In the genomic region with DNA sequence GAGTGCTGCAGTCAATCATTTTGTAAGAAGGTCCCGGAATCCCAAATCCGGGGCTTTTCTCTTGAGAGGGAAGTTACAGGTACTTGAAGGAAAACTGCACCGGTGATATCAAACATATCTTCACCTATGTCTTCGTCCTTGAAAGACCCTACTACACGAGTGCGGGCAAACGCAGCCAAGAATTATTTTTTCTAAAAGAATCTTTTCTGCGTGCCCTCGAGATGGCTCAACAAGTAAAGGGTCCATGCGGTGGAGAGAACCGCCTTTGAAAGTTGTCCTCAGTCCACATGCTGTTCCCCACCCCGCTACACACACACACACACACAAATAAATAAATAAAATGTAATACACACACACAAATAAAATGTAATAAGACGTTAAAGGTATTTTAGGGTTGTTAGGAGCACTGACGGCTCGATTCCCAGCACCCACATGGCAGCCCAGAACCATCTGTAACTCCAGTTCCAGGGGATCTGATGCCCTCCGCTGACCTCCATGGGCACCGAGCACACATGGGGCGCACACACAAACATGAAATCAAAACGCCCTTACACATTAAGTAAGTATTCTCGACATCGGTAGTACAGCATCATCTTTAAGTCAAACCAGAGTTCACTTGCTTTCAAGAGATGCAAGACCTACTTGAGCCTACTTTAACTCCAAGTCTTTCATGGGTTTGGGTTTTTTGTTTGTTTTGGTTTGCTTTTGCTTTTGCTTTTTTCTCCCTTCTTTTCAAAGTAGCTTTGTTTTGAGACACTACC, we compare ENCODE assay signal across 7 mouse cellular contexts. TPM values are rescaled to one million over a fixed set of nuclear protein-coding genes. Genes with fewer than 3 reads are reported as not detected.
DNase-seq lines count a peak whose midpoint lies in the region; ATAC-seq lines count a peak whose summit lies in the region.

No protein-coding gene starts in this region.

- no peak; the same call in 1 of the 2 replicates for ATAC-seq in lung, embryonic 16.5 days (ENCODE audit: low read depth)
- ATAC-seq in embryonic facial prominence, embryonic 15.5 days (ENCODE audit: insufficient number of reproducible peaks, low FRiP score, low TSS enrichment, low read depth), result no peak
- ATAC-seq in kidney, embryonic 14.5 days (ENCODE audit: low FRiP score, low TSS enrichment), result peak; percentile 2; the same call in 1 of the 2 replicates
- ATAC-seq in neural tube, embryonic 12.5 days (ENCODE audit: low FRiP score, low read depth), result peak; percentile 4; the same call in 1 of the 2 replicates

- H3K9ac ChIP-seq in lung, embryonic 16.5 days (ENCODE audit: low read length), result peak overlapping the region; percentile 89
- H3K9ac ChIP-seq in embryonic facial prominence, embryonic 15.5 days, result peak overlapping the region; percentile 58
- H3K9ac ChIP-seq in kidney, embryonic 14.5 days (ENCODE audit: low read depth, low read length), result peak overlapping the region; percentile 94
- H3K9ac ChIP-seq in neural tube, embryonic 12.5 days, result peak overlapping the region; percentile 87

- peak overlapping the region; percentile 67; the same call in 1 of the 2 replicates for H3K27ac ChIP-seq in lung, embryonic 16.5 days (ENCODE audit: low read length)
- peak overlapping the region; percentile 72; the same call in 1 of the 2 replicates for H3K27ac ChIP-seq in embryonic facial prominence, embryonic 15.5 days (replicated peaks)
- H3K27ac ChIP-seq in kidney, embryonic 14.5 days (ENCODE audit: low read depth, low read length), result no peak overlapping the region
- no peak overlapping the region for H3K27ac ChIP-seq in neural tube, embryonic 12.5 days

- 43% methylated on average over 21 of the region's 21 CpGs for WGBS in lung, embryonic 16.5 days
- WGBS in embryonic facial prominence, embryonic 15.5 days, result 43% methylated on average over 21 of the region's 21 CpGs
- 42% methylated on average over 21 of the region's 21 CpGs for WGBS in kidney, embryonic 14.5 days
- 41% methylated on average over 21 of the region's 21 CpGs for WGBS in neural tube, embryonic 12.5 days

- H3K36me3 ChIP-seq in lung, embryonic 16.5 days (ENCODE audit: control insufficient read depth, insufficient read depth, low read length), result no peaks in the 10 kb centered on the region
- no peaks in the 10 kb centered on the region for H3K36me3 ChIP-seq in embryonic facial prominence, embryonic 15.5 days
- H3K36me3 ChIP-seq in kidney, embryonic 14.5 days (ENCODE audit: control insufficient read depth, insufficient read depth, low read length), result no peaks in the 10 kb centered on the region
- no peaks in the 10 kb centered on the region for H3K36me3 ChIP-seq in neural tube, embryonic 12.5 days

- peak overlapping the region; percentile 79 for H3K4me3 ChIP-seq in lung, embryonic 16.5 days (ENCODE audit: low read length)
- H3K4me3 ChIP-seq in embryonic facial prominence, embryonic 15.5 days (replicated peaks), result peak overlapping the region; percentile 79
- H3K4me3 ChIP-seq in kidney, embryonic 14.5 days (ENCODE audit: low read length), result peak overlapping the region; percentile 72
- peak overlapping the region; percentile 69 for H3K4me3 ChIP-seq in neural tube, embryonic 12.5 days

- H3K27me3 ChIP-seq in lung, embryonic 16.5 days (ENCODE audit: control insufficient read depth, insufficient read depth, low read depth, low read length), result no peaks in the 10 kb centered on the region
- no peaks in the 10 kb centered on the region for H3K27me3 ChIP-seq in embryonic facial prominence, embryonic 15.5 days
- H3K27me3 ChIP-seq in kidney, embryonic 14.5 days (ENCODE audit: control insufficient read depth, insufficient read depth, low read length), result no peaks in the 10 kb centered on the region
- no peaks in the 10 kb centered on the region for H3K27me3 ChIP-seq in neural tube, embryonic 12.5 days (replicated peaks)

- DNase-seq in lung, adult 18-20 months, result no peak
- no peak for DNase-seq in T-cell, adult 2 months (ENCODE audit: low spot score)
- no peak for DNase-seq in thymus, postnatal 10 days (ENCODE audit: low spot score in 2 of 2)

- no peaks in the 10 kb centered on the region for H3K9me3 ChIP-seq in lung, embryonic 16.5 days (ENCODE audit: control insufficient read depth, low read length)
- no peaks in the 10 kb centered on the region for H3K9me3 ChIP-seq in embryonic facial prominence, embryonic 15.5 days (replicated peaks)
- no peaks in the 10 kb centered on the region for H3K9me3 ChIP-seq in kidney, embryonic 14.5 days (ENCODE audit: control insufficient read depth, low read length)
- no peaks in the 10 kb centered on the region for H3K9me3 ChIP-seq in neural tube, embryonic 12.5 days

- peak overlapping the region; percentile 64 for H3K4me2 ChIP-seq in lung, embryonic 16.5 days (ENCODE audit: low read depth, low read length)
- peak overlapping the region; percentile 54 for H3K4me2 ChIP-seq in embryonic facial prominence, embryonic 15.5 days (replicated peaks)
- H3K4me2 ChIP-seq in kidney, embryonic 14.5 days (replicated peaks; ENCODE audit: low read depth, low read length), result peak overlapping the region; percentile 53
- peak overlapping the region; percentile 64 for H3K4me2 ChIP-seq in neural tube, embryonic 12.5 days (replicated peaks)

- H3K4me1 ChIP-seq in lung, embryonic 16.5 days (replicated peaks; ENCODE audit: control insufficient read depth, insufficient read depth, low read length), result peaks cover 11% of the 10 kb centered on the region
- H3K4me1 ChIP-seq in embryonic facial prominence, embryonic 15.5 days, result peaks cover 13% of the 10 kb centered on the region
- H3K4me1 ChIP-seq in kidney, embryonic 14.5 days (ENCODE audit: control insufficient read depth, insufficient read depth, low read length), result peaks cover 5% of the 10 kb centered on the region; the same call in 1 of the 2 replicates
- no peaks in the 10 kb centered on the region for H3K4me1 ChIP-seq in neural tube, embryonic 12.5 days

RNA-seq across cellular contexts. Expression of a gene that starts 0.8 kb away (rescaled TPM):
- polyA plus RNA-seq in lung, embryonic 16.5 days (2015; fragmentation: Nextera tagmentation; extraction: Ambion mirVana), result 9.7 and 10.9 TPM in 2 replicates
- polyA plus RNA-seq in embryonic facial prominence, embryonic 15.5 days (2015; fragmentation: Nextera tagmentation; extraction: Ambion mirVana), result 19.6 and 20.3 TPM in 2 replicates
- polyA plus RNA-seq in kidney, embryonic 14.5 days (2014; fragmentation: Nextera tagmentation; extraction: Ambion mirVana), result 8.6 and 12.3 TPM in 2 replicates
- 11.0 and 11.5 TPM in 2 replicates for polyA plus RNA-seq in neural tube, embryonic 12.5 days (2016; fragmentation: Nextera tagmentation; extraction: Ambion mirVana)

RNA-seq across cellular contexts. Expression of a gene that starts 36.7 kb away (rescaled TPM):
- polyA plus RNA-seq in lung, embryonic 16.5 days (2015; fragmentation: Nextera tagmentation; extraction: Ambion mirVana), result 3.0 and 3.5 TPM in 2 replicates
- polyA plus RNA-seq in embryonic facial prominence, embryonic 15.5 days (2015; fragmentation: Nextera tagmentation; extraction: Ambion mirVana), result 3.4 TPM in 2 replicates
- polyA plus RNA-seq in kidney, embryonic 14.5 days (2014; fragmentation: Nextera tagmentation; extraction: Ambion mirVana), result 1.7 and 2.0 TPM in 2 replicates
- polyA plus RNA-seq in neural tube, embryonic 12.5 days (2016; fragmentation: Nextera tagmentation; extraction: Ambion mirVana), result 2.8 and 3.1 TPM in 2 replicates

Comparison
In these comparisons a context has a peak if more than half of its experiments do, and no peak if none do; other contexts are left out.
1. ATAC-seq: peak in kidney, embryonic 14.5 days (single experiment) and neural tube, embryonic 12.5 days (single experiment); none in lung, embryonic 16.5 days (single experiment) and embryonic facial prominence, embryonic 15.5 days (single experiment).
2. H3K27ac ChIP-seq: peak in lung, embryonic 16.5 days (single experiment) and embryonic facial prominence, embryonic 15.5 days (single experiment); none in kidney, embryonic 14.5 days (single experiment) and neural tube, embryonic 12.5 days (single experiment).
3. Peak in every context shown above with its lines, with median percentiles within 50 percentile points of each other: H3K4me2 ChIP-seq, H3K4me3 ChIP-seq and H3K9ac ChIP-seq.